Mouse (Mus musculus) forelimb bud, embryonic 11.5 days (tissue): Measurements from ENCODE around the gene Grm4.

Source experiments
- DNase-seq: peaks from one replicate; pipeline ENCODE4 v3.0.0-alpha.2; 2012; ENCODE audit warnings: low read depth, low spot score

Grm4 gene

GRCm38 (mm10) chr17:27551393-27551940 is 30.3 kb upstream of the Grm4 start:
- DNase-seq: no peak

DNA sequence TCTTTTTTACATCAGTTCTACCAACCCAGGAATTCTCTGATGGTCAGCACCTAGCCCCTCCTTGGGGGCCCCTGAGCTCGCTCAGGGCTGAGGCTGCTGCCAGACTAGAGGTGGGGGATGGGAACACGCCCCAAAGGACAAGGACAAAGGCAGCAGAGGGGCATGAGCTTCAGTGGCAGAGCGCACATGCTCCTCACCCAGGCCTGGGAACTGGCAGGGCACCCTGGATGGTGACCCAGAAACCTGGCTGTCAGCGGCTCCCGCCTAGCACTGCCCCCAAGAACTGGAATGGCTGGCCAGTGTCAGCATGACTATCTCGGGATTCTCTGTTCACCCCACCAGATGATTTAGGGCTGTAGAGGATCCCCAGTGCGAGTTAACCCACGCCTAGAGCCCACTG is 28.0 kb upstream of the Grm4 start:
- no peak for DNase-seq

GRCm38 (mm10) chr17:27547253-27547868 is 26.2 kb upstream of the Grm4 start:
- DNase-seq: no peak

- no peak for DNase-seq
Observed at GRCm38 (mm10) chr17:27546574-27547085, 25.4 kb upstream of the Grm4 start.

DNA sequence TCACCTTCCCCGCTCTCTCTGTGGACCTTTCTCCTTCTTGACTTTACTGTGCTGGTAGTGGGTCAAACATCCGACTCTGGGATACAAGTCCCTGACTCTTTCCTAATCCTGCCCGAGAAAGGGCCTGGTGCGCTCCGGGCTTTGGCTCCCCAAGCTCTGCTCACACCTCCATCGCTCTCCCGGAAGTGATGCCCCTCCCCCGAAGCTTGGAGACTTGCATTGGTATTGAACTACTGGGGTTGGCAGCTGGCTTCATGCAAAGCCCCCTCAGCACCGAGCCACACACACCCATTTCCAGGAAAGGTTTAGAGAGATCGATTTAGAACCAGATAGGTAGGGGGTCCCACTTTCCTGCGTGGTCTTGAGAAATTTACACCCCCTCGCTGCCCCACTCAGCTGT is 24.8 kb upstream of the Grm4 start:
- no peak for DNase-seq

- no peak for DNase-seq
Observed at GRCm38 (mm10) chr17:27544551-27544950, 23.3 kb upstream of the Grm4 start.

- no peak for DNase-seq
Observed at GRCm38 (mm10) chr17:27541984-27542383, 20.8 kb upstream of the Grm4 start.

DNA sequence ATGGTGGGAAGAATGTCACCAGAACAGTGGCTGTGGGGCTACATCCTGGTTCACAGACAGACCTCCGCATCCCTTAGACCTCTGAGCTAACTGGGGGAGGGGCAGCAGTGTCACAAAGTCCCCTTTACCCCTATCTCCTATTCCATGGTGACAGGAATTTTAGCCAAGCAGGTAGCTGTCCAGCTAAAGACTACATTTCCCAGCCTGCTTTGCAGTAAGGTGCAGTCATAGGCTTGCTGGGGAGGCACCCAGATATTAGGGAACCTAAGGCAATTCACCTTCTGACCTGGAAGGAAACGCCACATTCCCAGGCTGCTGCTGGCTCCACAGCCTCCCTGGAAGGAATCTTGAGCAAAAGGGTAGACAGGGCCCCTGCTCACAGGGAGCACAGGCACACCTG is 20.1 kb upstream of the Grm4 start:
- DNase-seq: no peak

GRCm38 (mm10) chr17:27534718-27535117 is 13.5 kb upstream of the Grm4 start:
- peak; percentile 93 for DNase-seq

DNA sequence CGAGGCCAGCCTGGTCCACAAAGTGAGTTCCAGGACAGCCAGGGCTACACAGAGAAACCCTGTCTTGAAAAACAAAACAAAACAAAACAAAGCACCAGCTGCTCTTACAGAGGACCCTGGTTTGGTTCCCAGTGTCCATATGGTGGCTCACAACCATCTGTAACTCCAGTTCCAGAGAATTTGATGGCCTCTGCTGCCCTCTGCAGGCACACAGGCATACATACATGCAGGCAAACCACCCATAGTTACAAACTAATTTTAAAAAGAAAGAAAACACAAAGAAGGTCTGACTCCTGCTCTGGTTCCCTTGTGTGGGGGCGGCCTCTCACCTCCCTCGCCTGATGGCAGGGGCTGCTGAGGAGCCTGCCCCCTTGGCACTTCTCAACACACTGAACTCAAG is 12.2 kb upstream of the Grm4 start:
- DNase-seq: no peak

DNA sequence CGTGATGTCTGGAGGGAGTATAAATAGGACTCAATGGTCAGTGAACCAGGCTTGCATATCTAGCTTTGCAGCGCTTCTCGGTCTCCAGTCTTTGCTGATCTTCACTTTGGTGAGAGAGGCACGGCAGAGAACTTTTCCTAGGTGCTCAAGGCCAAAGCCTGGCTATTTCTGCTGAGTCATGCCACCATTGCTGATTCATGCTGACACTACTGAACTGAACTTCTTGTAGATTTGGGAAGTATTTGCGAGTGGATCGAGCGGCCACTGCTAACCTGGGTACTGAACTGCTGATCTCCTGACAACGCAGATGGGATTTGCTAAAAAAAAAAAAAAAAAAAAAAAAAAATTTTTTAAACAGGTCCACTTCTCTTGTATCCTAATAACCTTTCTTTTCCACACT is 10.9 kb upstream of the Grm4 start:
- no peak for DNase-seq

DNA sequence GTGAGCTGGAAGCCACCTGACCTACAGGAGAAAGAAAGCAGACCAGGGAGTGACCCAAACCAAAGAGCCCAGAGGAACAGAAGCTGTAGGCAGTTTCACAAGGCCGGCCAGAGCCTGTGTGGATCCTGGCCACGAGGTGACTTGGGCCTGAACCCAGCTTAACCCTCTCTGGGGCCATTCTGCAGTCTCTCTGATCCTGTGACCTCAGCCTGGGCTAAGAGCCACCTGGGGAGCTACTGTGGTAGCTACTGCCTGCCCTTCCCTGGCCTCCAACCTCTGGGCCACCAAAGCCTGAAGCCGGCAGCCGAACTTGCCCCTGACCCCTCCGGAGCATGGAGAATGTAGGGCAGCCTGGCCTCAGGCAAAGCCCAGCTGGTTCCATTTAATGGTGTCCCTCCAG is 7.6 kb upstream of the Grm4 start:
- no peak for DNase-seq

DNA sequence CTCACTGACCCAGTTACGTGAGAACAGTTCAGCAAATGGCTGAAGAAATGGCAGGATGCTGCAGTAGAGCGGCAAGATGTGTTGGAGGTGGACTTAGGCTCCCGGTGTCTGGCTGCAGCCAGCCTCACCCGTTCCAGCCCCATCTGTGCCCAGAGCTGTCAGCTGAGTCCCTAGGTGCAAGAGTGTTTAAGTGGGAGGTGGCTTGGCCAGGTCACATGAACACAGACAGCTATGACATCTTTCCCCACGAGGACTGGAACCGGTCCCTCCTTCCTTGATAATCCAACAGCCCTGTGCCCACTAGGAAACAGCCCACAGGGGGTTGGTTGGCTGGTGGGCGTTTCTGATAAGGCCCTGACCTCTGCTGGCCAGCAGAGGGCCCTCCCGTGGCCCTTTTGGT is 6.8 kb upstream of the Grm4 start:
- no peak for DNase-seq

- no peak for DNase-seq
Observed at GRCm38 (mm10) chr17:27527188-27527587, 6.0 kb upstream of the Grm4 start.

GRCm38 (mm10) chr17:27523121-27523520 is 1.9 kb upstream of the Grm4 start:
- no peak for DNase-seq

DNA sequence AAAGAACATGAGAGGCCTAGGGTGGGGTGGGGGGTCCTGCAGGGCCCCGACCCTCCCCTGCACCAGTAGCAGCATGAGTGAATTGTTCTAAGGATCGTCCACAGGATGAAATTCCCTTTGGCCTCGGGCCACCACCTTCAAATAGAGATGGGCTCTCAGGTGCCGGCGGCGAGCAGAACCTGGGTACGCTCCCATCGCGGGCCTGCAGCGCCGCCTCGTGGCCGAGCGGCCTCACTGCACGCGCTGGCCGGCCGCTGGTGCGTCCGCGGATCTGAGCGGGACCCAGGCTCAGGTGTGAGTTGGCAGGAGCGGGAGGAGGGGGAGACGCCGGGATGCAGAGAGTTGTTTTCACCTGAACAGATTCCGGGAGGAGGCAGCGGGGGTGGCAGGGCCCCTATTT is 646 bp downstream of the Grm4 start:
- peak; percentile 42 for DNase-seq

DNA sequence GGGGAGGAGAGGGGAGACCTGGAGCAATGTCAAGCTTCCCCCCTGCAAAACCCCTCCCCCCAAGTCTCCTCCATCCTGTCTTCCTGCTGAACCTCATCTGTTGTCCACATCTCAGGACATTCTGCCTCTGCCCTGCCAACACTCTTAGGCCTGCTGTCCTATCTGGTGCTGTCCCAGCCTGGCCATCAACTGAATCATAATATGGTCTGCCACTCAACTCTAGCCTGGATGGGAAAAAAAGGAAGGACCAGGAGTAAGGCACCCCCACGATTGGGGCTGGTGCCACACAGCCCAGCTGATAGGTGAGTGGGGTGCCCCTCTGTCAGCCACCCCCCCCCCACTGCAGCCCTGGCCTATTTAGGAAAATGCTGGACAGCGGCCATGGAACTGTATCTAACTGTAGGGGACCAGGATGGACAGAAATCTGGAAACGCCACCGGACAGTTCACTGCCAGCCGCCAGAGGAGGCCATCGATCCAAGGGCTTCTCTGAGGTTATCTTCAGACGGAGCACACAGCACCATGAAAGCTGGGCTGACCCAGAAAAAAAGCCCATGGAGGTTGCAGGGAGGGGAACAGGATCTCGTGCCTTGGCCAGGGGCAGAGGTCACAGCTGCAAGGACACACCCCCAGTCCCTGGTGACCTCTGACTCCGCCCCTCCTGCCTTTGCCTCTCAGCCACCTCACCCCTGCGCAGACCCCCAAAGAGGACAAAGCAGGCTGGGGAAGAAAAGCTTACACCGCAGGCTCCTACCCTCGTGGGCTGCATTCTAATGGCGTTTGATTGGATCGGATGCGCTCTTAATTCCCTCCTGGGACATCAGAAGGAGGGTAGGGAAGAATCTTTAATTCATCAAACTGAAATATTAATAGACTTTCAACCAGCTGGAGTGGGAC is 2.3 kb downstream of the Grm4 start:
- no peak for DNase-seq

DNA sequence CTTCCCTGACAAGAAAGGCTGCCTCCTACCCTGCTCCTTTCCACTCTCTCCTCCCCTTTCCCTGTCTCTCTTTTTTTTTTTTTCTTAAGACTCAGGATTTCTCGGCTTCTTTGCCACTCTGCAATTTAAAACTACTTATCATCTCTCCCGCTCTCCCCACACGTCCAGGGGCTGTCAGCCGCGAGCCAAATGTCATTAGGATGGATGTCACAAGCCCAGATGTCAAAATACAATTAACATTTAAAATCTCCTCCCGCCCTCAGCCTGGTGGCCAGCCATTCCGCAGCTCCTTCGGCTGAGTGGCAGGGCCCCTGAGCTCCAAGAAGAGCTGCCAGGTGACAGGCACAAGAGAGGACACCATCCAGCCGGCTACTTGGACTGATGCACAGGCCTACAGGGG is 2.9 kb downstream of the Grm4 start:
- DNase-seq: no peak

DNA sequence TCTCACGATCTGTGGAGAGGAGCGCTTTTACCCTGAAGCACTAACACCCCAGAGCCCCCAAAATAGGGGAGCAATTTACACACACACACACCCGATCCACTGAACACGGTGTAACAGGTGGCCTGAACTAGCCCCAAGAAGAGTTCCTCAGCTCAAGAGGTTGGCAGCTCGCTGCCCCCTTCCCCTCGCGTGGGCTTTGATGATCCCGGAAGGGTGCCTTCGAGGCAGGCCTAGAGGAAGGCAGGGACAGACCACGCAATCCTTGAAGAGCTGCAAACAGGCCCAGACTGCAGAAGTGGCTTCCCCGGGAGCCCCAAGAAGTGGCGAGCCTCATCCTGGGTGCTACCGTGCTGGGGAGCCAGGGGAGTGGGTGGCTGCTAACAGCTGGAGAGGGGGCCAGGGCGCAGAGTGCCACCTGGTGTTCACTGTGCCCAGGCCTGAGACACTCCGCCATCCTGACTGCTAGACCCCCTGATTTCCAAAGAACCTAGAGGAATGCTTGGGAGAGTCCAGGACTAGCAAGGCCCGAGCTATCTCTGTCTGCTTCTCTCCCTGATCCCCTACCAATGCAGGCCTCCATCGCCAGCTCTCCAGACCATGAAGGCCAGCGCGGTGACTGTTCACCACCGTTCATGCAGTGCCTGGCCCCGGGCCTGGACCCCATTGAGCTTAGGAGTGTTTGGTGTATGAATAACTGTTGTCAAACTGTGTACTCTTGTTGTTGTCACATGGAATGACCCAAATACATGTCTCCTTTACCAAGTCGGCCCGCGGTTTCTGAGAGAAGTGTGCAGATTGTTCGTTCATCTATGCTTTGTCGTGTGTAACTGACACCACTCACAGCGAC is 7.1 kb downstream of the Grm4 start:
- DNase-seq: no peak

- no peak for DNase-seq
Observed at GRCm38 (mm10) chr17:27513279-27513915, 7.8 kb downstream of the Grm4 start.

DNA sequence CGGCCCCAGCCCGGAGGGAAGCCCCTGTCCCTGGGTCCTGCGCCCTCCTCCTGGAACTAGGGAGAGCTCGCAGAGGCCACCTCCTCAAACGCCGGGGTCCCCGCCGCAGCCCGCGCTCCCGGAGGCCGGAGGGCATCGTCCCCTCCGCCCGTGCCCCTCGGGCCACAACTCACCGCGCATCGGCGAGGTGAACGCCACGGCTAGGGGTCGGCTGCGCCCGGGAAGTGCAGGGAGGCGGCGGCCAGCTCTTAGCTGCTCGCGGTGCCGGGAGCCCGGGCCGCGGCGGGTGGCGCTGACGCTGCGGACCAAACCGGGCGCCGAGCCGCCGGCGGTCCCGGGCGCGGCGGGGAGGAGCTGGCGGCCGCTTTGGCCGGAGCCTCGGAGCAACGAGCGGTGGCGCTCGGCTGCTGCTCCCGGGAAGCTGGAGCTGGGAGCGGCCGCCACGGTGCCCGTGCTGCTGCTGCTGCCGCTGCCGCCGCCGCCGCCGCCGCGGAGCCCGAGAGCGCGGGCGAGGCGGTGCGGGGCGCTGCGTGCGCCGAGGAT is 8.5 kb downstream of the Grm4 start:
- DNase-seq: no peak
